Mouse (Mus musculus): ENCODE measurements at regions not wholly inside any gene's neighbourhood (a gene's known extent, or its start where the extent isn't known, plus 50 kb on each side); places are given as distances from the start of the nearest gene placed in this dataset.
A peak's percentile ranks its signal among the peaks of the same experiment; 100 is the strongest.

- Histone ChIP-seq H3K9ac (no peak overlapping the region), H3K27me3 (no peaks in the 10 kb centered on the region), H3K4me2 (replicated peaks) (no peak overlapping the region), H3K4me3 (replicated peaks) (no peak overlapping the region), H3K4me1 (peaks cover 15% of the 10 kb centered on the region), H3K27ac (replicated peaks) (no peak overlapping the region), H3K36me3 (no peaks in the 10 kb centered on the region), H3K9me3 (replicated peaks) (no peaks in the 10 kb centered on the region)
- ATAC-seq (ENCODE audit: insufficient number of reproducible peaks, low FRiP score, low TSS enrichment, low read depth): no peak
- 68% methylated on average over 9 of the region's 9 CpGs for WGBS
These were observed 155.2 kb downstream of the Syk start for GRCm38 (mm10) chr13:52738095-52738660.

- Histone ChIP-seq H3K4me3 (replicated peaks) (no peak overlapping the region), H3K9me3 (replicated peaks) (no peaks in the 10 kb centered on the region), H3K4me1 (peaks cover 3% of the 10 kb centered on the region), H3K36me3 (no peaks in the 10 kb centered on the region), H3K27me3 (no peaks in the 10 kb centered on the region), H3K9ac (no peak overlapping the region), H3K27ac (replicated peaks) (no peak overlapping the region), H3K4me2 (replicated peaks) (no peak overlapping the region)
- WGBS: 67% methylated on average over 4 of the region's 4 CpGs
- ATAC-seq (ENCODE audit: insufficient number of reproducible peaks, low FRiP score, low TSS enrichment, low read depth): no peak
These were observed 158.4 kb downstream of the Syk start for GRCm38 (mm10) chr13:52741371-52741770.

- Histone ChIP-seq H3K4me2 (replicated peaks) (no peak overlapping the region), H3K9ac (no peak overlapping the region), H3K27ac (replicated peaks) (no peak overlapping the region), H3K9me3 (replicated peaks) (no peaks in the 10 kb centered on the region), H3K4me1 (no peaks in the 10 kb centered on the region), H3K36me3 (no peaks in the 10 kb centered on the region), H3K27me3 (no peaks in the 10 kb centered on the region), H3K4me3 (replicated peaks) (no peak overlapping the region)
- no peak for ATAC-seq (ENCODE audit: insufficient number of reproducible peaks, low FRiP score, low TSS enrichment, low read depth)
- WGBS: 67% methylated on average over 10 of the region's 10 CpGs
These were observed 173.0 kb downstream of the Syk start for GRCm38 (mm10) chr13:52756005-52756404.

GRCm38 (mm10) chr13:52765508-52766181 lies 163.8 kb downstream of the Auh start:
- Histone ChIP-seq H3K36me3 (no peaks in the 10 kb centered on the region), H3K9ac (no peak overlapping the region), H3K4me1 (peaks cover 21% of the 10 kb centered on the region), H3K4me3 (replicated peaks) (no peak overlapping the region), H3K4me2 (replicated peaks) (no peak overlapping the region), H3K27me3 (no peaks in the 10 kb centered on the region), H3K9me3 (replicated peaks) (no peaks in the 10 kb centered on the region), H3K27ac (replicated peaks) (peak overlapping the region; percentile 72)
- WGBS: 13% methylated on average over 13 of the region's 13 CpGs
- ATAC-seq (ENCODE audit: insufficient number of reproducible peaks, low FRiP score, low TSS enrichment, low read depth): no peak

GRCm38 (mm10) chr13:52766236-52766635 lies 163.2 kb downstream of the Auh start:
- no peak overlapping the region for H3K9ac ChIP-seq
- 83% methylated on average over 2 of the region's 2 CpGs for WGBS
- no peaks in the 10 kb centered on the region for H3K27me3 ChIP-seq
- ATAC-seq (ENCODE audit: insufficient number of reproducible peaks, low FRiP score, low TSS enrichment, low read depth): no peak
- H3K9me3 ChIP-seq (replicated peaks): no peaks in the 10 kb centered on the region
- no peaks in the 10 kb centered on the region for H3K36me3 ChIP-seq
- no peak overlapping the region for H3K4me3 ChIP-seq (replicated peaks)
- no peak overlapping the region for H3K4me2 ChIP-seq (replicated peaks)
- peaks cover 21% of the 10 kb centered on the region for H3K4me1 ChIP-seq
- peak overlapping the region; percentile 72 for H3K27ac ChIP-seq (replicated peaks)

GRCm38 (mm10) chr13:52769956-52770355 lies 159.5 kb downstream of the Auh start:
- Histone ChIP-seq H3K9me3 (replicated peaks) (no peaks in the 10 kb centered on the region), H3K4me3 (replicated peaks) (no peak overlapping the region), H3K4me1 (peaks cover 21% of the 10 kb centered on the region), H3K27me3 (no peaks in the 10 kb centered on the region), H3K9ac (no peak overlapping the region), H3K4me2 (replicated peaks) (no peak overlapping the region), H3K27ac (replicated peaks) (peak overlapping the region; percentile 52; the same call in 1 of the 2 replicates), H3K36me3 (no peaks in the 10 kb centered on the region)
- ATAC-seq (ENCODE audit: insufficient number of reproducible peaks, low FRiP score, low TSS enrichment, low read depth): peak; percentile 11; the same call in 1 of the 2 replicates
- WGBS: 56% methylated on average over 8 of the region's 8 CpGs

GRCm38 (mm10) chr13:52771518-52771917 lies 158.0 kb downstream of the Auh start:
- Histone ChIP-seq H3K9ac (no peak overlapping the region), H3K4me3 (replicated peaks) (no peak overlapping the region), H3K9me3 (replicated peaks) (no peaks in the 10 kb centered on the region), H3K4me1 (0 out of 2 replicates have a peak, but pooled peaks cover 8% of the 10 kb centered on the region), H3K4me2 (replicated peaks) (no peak overlapping the region), H3K27ac (replicated peaks) (no peak overlapping the region), H3K27me3 (no peaks in the 10 kb centered on the region), H3K36me3 (no peaks in the 10 kb centered on the region)
- ATAC-seq (ENCODE audit: insufficient number of reproducible peaks, low FRiP score, low TSS enrichment, low read depth): no peak
- 88% methylated on average over 3 of the region's 3 CpGs for WGBS

- Histone ChIP-seq H3K27me3 (no peaks in the 10 kb centered on the region), H3K4me2 (replicated peaks) (no peak overlapping the region), H3K36me3 (no peaks in the 10 kb centered on the region), H3K27ac (replicated peaks) (no peak overlapping the region), H3K4me3 (replicated peaks) (no peak overlapping the region), H3K9ac (no peak overlapping the region), H3K4me1 (peaks cover 13% of the 10 kb centered on the region), H3K9me3 (replicated peaks) (no peaks in the 10 kb centered on the region)
- 78% methylated on average over 4 of the region's 4 CpGs for WGBS
- no peak for ATAC-seq (ENCODE audit: insufficient number of reproducible peaks, low FRiP score, low TSS enrichment, low read depth)
These were observed 157.4 kb downstream of the Auh start for GRCm38 (mm10) chr13:52772081-52772480.

GRCm38 (mm10) chr13:52777396-52778034 lies 152.0 kb downstream of the Auh start:
- Histone ChIP-seq H3K27me3 (no peaks in the 10 kb centered on the region), H3K4me2 (replicated peaks) (peak overlapping the region; percentile 15; the same call in 1 of the 2 replicates), H3K27ac (replicated peaks) (peak overlapping the region; percentile 92), H3K36me3 (no peaks in the 10 kb centered on the region), H3K9me3 (replicated peaks) (no peaks in the 10 kb centered on the region), H3K4me3 (replicated peaks) (no peak overlapping the region), H3K4me1 (peaks cover 22% of the 10 kb centered on the region), H3K9ac (no peak overlapping the region)
- 19% methylated on average over 6 of the region's 6 CpGs for WGBS
- peak; percentile 83 for ATAC-seq (ENCODE audit: insufficient number of reproducible peaks, low FRiP score, low TSS enrichment, low read depth)

- ATAC-seq (ENCODE audit: insufficient number of reproducible peaks, low FRiP score, low TSS enrichment, low read depth): no peak
- Histone ChIP-seq H3K27me3 (no peaks in the 10 kb centered on the region), H3K4me1 (peaks cover 22% of the 10 kb centered on the region), H3K9me3 (replicated peaks) (no peaks in the 10 kb centered on the region), H3K9ac (no peak overlapping the region), H3K4me3 (replicated peaks) (no peak overlapping the region), H3K4me2 (replicated peaks) (no peak overlapping the region), H3K36me3 (no peaks in the 10 kb centered on the region), H3K27ac (replicated peaks) (peak overlapping the region; percentile 92)
- WGBS: 30% methylated on average over 4 of the region's 4 CpGs
These were observed 150.6 kb downstream of the Auh start for GRCm38 (mm10) chr13:52778848-52779247.
